Mouse (Mus musculus) left cerebral cortex, adult 2 months (tissue): ENCODE results near the gene Dner. TPM values are rescaled to one million over a fixed set of nuclear protein-coding genes. Genes with fewer than 3 reads are reported as not detected.
A peak's percentile ranks its signal among the peaks of the same experiment; 100 is the strongest.

ENCODE experiments used
- DNase-seq, 2 experiments: peaks; one replicate each; pipeline ENCODE4 v3.0.0; 2021 to 2022; ENCODE audit warnings: low spot score in 2 of 2, mixed read lengths in 1 of 2; ENCODE audit errors: extremely low spot score in 1 of 2
- H3K27ac ChIP-seq: fragments of 200-600 bp; 2 replicates; pipeline ENCODE4 v1.8.1; 2022
- H3K4me3 ChIP-seq: fragments of 200-600 bp; 2 replicates; pipeline ENCODE4 v1.8.1; 2022
- CTCF ChIP-seq: fragments of 200-600 bp; IDR thresholded peaks from 2 replicates; pipeline ENCODE4 v1.8.1; 2022; ENCODE audit warnings: antibody characterized with exemption, mild to moderate bottlenecking, moderate library complexity
- intact Hi-C: fragments of 180-260 bp; cut with DNase I; formaldehyde crosslinking; loops from one replicate; pipeline ENCODE4 v1.15.1; 2025
- total RNA-seq, 2 experiments: library from RNA; stranded (reverse); gene quantifications; 2 replicates each; pipeline ENCODE4 v1.2.3; 2021

Dner gene
- total RNA-seq, 2 experiments from 2014 or later = 136 to 147 TPM

- intact Hi-C loops = loop anchor here (1.0 to 10.0 kb wide), 4 partner anchors 149 to 835 kb away; no protein-coding TSS in a partner anchor
- no peak overlapping the region for H3K4me3 ChIP-seq
- peak; percentile 63 to 81 for DNase-seq
- peak; percentile 87 for TF ChIP-seq CTCF
- no peak overlapping the region for H3K27ac ChIP-seq
These were observed 114.2 kb downstream of the Dner start for GRCm38 (mm10) chr1:84581812-84582211.

DNA sequence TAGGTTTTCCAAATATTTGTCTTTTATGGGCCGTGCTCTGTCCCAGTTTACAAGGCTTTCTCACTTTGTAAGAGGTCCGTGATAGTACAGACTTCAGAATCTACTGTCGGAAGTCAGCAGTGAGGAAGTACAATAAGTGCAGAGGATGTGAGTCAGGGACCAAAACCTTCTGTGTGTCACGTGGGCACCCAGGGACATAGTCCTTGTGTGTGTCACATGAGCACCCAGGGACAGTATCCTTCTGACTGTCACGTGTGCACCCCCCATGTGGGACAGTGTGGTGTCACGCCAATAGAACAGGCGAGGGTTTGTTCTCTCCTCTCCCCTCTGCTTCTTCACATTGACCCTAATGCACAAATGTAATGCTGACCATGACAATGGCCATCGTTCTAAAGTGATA lies 134.2 kb downstream of the Dner start:
- no peak for TF ChIP-seq CTCF
- Histone ChIP-seq H3K4me3 (no peak overlapping the region), H3K27ac (peak overlapping the region; percentile 6)
- intact Hi-C loops = no loop called here
- DNase-seq = peak in 1 of 2 experiments; percentile 7

GRCm38 (mm10) chr1:84561387-84561786 lies 134.6 kb downstream of the Dner start:
- TF ChIP-seq CTCF = no peak
- intact Hi-C loops = no loop called here
- Histone ChIP-seq H3K4me3 (no peak overlapping the region), H3K27ac (peak overlapping the region; percentile 6)
- no peak for DNase-seq

DNA sequence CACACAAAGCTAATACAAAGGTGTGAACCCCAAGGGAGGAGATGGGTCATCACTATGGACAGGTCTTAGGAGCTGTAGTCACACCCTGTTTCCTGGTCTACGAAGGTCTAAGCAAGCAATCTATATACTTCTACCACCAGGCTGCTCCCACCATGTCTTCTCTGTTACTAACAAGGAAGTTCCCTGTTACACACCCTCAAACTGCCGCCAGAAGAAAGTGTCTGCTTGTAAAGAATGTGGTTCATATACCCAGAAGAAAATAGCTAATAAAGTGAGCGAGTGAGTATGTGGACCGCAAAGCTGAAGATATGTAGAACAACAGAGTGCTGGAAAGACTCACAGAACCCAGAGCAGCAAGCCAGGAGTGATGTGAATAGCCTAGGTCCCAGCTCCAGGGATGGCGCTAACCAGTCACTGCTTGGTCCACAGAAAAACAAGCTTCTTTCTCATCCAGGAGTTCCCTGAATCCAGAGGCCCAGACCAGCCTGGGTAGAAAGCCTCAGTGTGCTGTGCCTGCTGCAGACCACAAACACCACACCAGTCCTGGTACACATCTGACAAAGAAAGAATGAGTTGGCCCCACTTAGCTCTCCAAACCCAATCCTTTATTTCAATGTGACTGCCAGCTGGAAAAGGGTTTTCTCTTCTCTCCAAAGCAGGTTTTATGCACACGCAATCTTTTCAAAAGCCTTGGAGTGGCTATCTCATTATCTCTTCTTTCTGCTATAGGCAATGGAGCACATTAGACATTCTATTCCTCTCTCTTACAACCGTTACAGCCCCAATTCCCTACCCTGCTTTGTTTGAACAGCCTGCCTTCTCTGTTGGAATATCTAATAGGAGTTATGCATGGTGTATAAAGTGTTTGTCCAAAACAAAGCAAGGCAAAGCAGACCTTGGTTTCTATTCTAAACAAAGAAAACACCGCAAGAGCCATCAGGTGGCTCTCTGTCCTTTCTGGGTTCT lies 139.2 kb downstream of the Dner start:
- DNase-seq = peak in 1 of 2 experiments; percentile 4
- Histone ChIP-seq H3K27ac (no peak overlapping the region), H3K4me3 (no peak overlapping the region)
- intact Hi-C loops = no loop called here
- TF ChIP-seq CTCF = no peak

- no peak for TF ChIP-seq CTCF
- DNase-seq = no peak
- intact Hi-C loops = no loop called here
- no peak overlapping the region for H3K4me3 ChIP-seq
- H3K27ac ChIP-seq = no peak overlapping the region
These were observed 144.0 kb downstream of the Dner start for GRCm38 (mm10) chr1:84552005-84552404.

GRCm38 (mm10) chr1:84550065-84550368 lies 146.0 kb downstream of the Dner start:
- DNase-seq = no peak
- intact Hi-C loops = no loop called here
- no peak overlapping the region for H3K27ac ChIP-seq
- TF ChIP-seq CTCF = no peak
- no peak overlapping the region for H3K4me3 ChIP-seq

- intact Hi-C loops = no loop called here
- no peak for TF ChIP-seq CTCF
- DNase-seq = no peak
- Histone ChIP-seq H3K27ac (no peak overlapping the region), H3K4me3 (no peak overlapping the region)
These were observed 146.5 kb downstream of the Dner start for GRCm38 (mm10) chr1:84549367-84550064.

GRCm38 (mm10) chr1:84536069-84536468 lies 160.0 kb downstream of the Dner start:
- Histone ChIP-seq H3K4me3 (no peak overlapping the region), H3K27ac (no peak overlapping the region)
- intact Hi-C loops = no loop called here
- no peak for DNase-seq
- TF ChIP-seq CTCF = no peak

DNA sequence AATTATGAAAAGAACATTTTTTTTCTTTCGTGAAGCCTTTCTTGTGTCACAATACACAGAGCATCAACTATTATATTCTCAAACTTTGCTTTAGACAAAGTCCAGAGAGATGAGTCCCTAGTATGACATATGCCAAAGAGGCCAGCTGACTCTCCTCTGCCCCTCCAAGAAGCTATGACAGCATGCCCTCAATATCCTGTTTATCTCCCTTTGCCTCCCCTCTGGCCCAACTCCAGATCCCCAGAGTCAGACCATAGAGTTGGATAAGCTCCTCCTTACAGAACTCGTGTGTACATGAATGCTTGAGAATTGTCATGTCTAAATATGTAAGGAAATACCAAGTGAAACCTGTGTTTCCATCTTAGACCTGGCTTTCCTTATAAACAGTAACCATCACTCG lies 170.5 kb downstream of the Dner start:
- no peak overlapping the region for H3K4me3 ChIP-seq
- TF ChIP-seq CTCF = no peak
- no peak for DNase-seq
- intact Hi-C loops = loop anchor here (10.0 kb wide), 1 partner anchor 169 kb away; the partner anchor contains the start of gene Dner
- H3K27ac ChIP-seq = no peak overlapping the region

GRCm38 (mm10) chr1:84524413-84524812 lies 171.6 kb downstream of the Dner start:
- no peak overlapping the region for H3K27ac ChIP-seq
- intact Hi-C loops = loop anchor here (10.0 kb wide), 1 partner anchor 170 kb away; the partner anchor contains the start of gene Dner
- no peak for DNase-seq
- no peak for TF ChIP-seq CTCF
- H3K4me3 ChIP-seq = no peak overlapping the region

GRCm38 (mm10) chr1:84522963-84523280 lies 173.1 kb downstream of the Dner start:
- intact Hi-C loops = loop anchor here (10.0 kb wide), 1 partner anchor 172 kb away; the partner anchor contains the start of gene Dner

More at GRCm38 (mm10) chr1:84522963-84523280, 173.1 kb downstream of the Dner start:
- H3K27ac ChIP-seq = no peak overlapping the region
- DNase-seq = peak in 1 of 2 experiments; percentile 26
- no peak for TF ChIP-seq CTCF
- H3K4me3 ChIP-seq = no peak overlapping the region
